Mouse (Mus musculus) 416B (cell line): Measurements from ENCODE around the gene Nhlrc2.

Experiments used
- DNase-seq: peaks from one replicate; pipeline ENCODE4 v3.0.0; 2011; ENCODE audit warnings: low read depth

Gene Nhlrc2

DNA sequence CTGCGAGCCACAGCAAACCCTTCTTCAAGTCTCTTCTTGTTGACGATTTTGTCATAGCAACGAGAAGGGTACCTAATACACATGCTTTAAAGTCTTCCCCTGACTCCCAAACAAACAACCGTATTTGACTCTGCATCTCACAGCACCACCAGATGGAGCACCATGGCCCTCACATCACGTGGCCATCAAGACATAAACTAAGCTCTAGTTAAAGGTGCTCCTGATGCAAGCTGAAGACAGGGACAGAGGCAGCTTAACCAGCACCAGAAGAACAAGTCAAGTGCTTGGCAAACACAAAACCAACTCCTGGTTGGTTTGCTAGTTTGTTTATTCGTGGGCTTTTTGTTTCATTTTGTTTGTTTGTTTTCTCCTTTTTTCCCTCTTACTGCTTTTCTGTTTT, 17.3 kb downstream of the Nhlrc2 start:
- peak; percentile 28 for DNase-seq

DNA sequence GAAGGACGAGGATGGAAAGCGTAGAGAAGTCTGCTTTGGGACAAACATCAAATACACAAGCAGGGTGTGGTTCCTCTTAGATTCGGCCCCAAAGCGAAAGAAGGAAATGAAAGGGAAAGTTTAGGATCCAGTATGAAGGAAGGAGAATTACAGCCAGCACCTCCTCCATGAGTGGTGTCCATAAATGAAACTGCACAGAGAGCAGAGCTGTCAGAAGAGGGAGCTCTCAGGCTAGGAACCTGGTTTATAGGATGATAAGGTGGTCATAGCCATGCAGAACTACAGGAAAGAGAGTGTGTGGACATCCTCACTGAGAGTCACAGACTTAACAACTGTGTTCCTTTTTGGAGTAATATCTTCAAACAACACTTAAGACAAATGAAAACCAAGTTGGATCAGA, 18.0 kb downstream of the Nhlrc2 start:
- DNase-seq: peak; percentile 64

GRCm38 (mm10) chr19:56566940-56567339, 18.9 kb downstream of the Nhlrc2 start:
- no peak for DNase-seq

DNA sequence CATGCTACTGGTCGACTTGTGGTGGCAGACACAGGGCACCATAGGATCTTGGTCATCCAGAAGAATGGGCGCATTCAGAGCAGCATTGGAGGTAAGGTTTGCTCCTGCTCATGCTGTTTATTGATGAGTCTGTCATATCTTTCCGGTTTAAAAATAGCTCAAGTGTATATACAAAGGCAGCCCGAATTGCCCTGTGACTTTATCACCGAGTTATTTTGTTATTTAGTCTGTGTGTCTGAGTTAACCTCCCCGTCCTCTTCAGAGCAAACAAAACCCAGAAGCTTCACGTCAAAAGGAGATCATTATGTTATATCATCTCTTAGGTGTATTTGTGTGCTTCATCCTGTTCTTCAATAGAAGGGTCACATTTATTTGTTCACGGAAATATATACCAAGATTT, 22.7 kb downstream of the Nhlrc2 start:
- DNase-seq: no peak

- peak; percentile 28 for DNase-seq
These were observed 23.2 kb downstream of the Nhlrc2 start for GRCm38 (mm10) chr19:56571234-56571633.

DNA sequence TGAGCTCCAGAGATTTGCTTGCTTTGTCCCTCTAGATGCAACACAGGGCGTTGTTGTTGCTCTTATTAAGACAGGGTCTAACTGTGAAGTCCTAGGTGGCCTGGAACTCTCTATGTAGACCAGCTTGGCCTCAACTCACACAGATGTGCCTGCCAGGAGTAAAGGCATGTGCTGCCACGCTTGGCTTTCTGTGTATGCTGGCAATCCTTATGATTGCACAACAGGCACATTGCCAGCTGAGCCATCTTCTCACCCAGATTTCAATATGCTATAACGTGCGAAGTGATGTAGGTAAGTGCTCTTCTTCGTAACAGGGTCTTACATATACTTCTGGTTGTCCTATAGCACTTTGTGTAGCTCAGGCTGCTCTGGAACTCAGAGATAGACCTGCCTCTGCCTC, 23.9 kb downstream of the Nhlrc2 start:
- DNase-seq: no peak

- DNase-seq: no peak
These were observed 25.1 kb downstream of the Nhlrc2 start for GRCm38 (mm10) chr19:56573184-56573583.

- DNase-seq: no peak
These were observed 29.7 kb downstream of the Nhlrc2 start for GRCm38 (mm10) chr19:56577801-56578200.

DNA sequence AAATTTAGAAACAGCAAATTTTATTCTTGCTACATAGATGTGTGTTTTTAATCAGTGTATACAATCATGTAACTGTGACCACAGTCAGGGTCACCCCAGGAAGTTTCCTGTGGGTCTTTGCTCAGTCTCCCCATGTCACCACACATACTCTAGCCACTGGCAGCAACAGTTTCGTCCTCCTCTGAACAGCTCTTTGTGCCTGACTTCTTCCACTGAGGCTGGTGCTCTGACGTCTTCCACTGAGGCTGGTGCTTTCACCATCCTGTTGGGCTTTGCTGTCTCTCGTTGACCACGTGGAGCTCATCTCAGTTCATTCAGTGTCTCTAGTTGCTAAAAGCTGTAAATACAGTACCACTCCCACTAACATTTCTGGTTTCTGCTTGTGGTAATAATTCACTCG, 33.9 kb downstream of the Nhlrc2 start:
- peak; percentile 22 for DNase-seq

DNA sequence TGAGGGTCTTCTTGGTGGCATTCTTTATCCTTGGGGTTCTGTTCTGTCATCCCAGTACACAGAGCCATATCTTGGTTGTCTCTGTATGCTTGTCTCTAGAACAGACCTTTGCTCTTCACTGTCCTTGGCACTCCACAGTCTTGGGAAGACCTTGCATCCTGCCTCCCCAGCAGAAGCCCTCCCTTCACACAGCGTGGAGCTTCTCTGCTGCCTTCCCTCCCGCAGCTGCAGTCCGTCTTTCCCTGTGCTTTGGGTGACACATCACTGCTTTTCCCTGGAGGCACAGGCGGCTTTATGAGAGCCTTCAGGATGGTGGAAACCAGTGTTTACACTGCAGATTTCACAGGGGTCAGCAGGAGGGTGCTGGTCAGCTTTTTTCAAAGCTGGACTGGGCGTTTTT, 35.7 kb downstream of the Nhlrc2 start:
- DNase-seq: no peak

DNA sequence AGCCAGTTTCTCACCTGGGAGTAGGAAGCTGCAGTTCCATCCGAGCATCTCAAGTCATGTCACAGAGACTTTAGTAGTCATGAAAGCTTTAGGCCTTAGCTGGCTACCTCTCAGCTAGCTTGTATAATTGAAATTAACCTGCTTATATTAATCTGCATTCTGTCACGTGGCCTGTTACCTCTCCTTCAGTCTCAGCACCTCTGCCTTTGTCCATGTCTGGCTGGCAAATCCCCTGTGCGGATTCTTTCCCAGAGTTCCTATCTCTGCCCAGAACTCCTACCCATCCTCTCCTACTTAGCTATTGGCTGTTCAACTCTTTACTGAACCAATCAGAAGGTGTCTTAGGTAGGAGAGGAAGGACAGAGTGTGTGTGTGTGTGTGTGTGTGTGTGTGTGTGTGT, 36.2 kb downstream of the Nhlrc2 start:
- DNase-seq: no peak

DNA sequence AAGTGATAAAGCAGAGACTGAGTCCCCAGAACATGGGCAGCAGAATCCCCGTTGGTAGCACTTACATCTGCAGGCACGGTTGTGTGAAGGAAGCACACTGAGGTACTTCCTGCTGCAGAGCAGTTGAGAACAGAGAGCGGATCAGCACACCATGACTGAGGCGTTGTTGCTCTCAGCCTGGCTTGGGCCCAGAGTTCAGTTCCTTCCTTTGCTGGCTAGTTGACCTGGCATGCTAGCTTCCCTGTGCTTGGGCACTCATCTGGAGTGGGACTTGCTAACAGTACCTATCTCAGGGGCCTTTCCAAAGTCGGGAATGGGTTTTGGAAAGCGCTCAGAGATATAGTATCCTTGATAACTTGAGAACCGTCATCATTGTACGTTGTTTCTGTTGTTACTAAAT, 38.3 kb downstream of the Nhlrc2 start:
- no peak for DNase-seq

DNA sequence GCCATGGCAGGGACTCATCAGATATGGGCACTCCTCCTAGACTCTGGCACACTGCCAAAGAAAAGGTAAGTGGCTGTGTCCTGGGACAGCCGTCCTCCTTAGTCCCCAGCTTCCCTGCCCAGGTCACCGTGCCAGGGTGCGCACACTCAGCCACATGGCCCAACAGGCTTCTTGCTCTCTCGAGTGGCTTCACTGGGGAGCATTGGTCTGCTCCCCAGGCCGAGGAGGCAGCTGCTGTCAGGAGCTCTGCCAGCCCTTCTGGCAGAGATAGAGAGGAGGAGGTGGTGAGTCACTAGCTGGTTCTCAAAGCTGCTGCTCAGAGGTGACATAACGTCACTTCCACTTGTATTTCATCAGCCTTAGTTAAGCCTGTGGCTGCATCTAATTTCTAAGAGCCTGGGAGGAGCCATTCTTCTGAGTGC, 40.2 kb downstream of the Nhlrc2 start:
- DNase-seq: peak; percentile 93

- DNase-seq: peak; percentile 41
These were observed 40.9 kb downstream of the Nhlrc2 start for GRCm38 (mm10) chr19:56589008-56589407.

DNA sequence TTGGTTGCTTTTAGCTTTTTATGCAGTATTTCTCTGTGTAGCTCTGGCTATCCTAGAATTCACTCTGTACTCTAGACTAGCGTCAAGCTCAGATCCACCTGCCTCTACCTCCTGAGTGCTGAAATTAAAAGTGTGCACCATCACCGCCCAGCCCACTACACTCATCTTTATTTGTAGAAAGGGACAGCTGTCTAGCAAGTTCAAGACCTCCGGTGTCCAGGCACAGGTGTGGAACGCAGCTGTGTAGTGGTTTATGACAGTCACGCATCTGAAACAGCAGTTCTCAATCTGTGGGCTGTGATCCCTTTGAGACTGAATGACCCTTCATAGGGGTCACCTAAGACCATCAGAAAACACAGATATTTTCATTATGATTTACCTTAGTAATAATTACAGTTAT, 41.4 kb downstream of the Nhlrc2 start:
- no peak for DNase-seq

DNA sequence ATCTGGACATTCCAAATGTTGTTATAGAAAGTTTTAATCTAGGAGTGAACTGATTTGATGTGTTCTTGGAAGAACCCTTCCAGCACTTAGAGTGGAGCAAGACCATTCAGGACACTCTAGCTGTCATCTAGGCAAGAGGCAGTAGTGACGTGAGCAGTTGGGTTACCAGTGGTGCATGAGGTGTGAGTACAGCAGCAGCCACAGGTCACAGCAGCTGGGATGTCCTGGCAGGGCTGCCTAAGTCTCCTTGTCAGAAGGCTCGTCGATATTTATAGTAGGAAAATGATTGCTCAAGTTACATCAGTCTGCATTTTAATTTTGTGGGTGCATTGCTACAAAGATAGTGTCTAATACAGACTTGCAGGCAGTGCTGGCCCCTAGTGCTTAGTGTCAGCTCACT, 42.2 kb downstream of the Nhlrc2 start:
- DNase-seq: no peak

- no peak for DNase-seq
These were observed 44.4 kb downstream of the Nhlrc2 start for GRCm38 (mm10) chr19:56592472-56592871.

- DNase-seq: no peak
These were observed 51.9 kb downstream of the Nhlrc2 start for GRCm38 (mm10) chr19:56599996-56600395.

GRCm38 (mm10) chr19:56600797-56601196, 52.7 kb downstream of the Nhlrc2 start:
- no peak for DNase-seq

- no peak for DNase-seq
These were observed 53.9 kb downstream of the Nhlrc2 start for GRCm38 (mm10) chr19:56601901-56602347.

GRCm38 (mm10) chr19:56608946-56609345, 60.9 kb downstream of the Nhlrc2 start:
- DNase-seq: no peak

DNA sequence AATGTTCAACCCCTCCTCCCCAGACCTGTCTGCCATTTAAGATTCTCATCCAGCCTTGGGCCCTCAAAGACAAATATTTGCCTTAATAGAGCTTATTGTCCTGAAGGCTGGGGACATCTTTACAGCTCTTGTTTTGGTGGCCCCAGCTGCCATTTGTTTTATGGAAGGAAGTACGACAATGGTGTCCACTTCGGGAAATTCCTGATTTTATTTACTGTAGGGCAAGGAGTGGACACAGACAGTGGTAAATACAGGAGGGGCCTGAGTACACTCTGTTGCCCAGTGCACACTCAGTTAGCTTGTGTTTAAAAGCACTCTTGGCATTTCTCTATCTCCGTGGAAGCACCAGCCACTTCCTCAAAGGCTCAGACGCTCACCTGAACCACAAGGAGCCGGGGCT, 66.1 kb downstream of the Nhlrc2 start:
- DNase-seq: no peak

DNA sequence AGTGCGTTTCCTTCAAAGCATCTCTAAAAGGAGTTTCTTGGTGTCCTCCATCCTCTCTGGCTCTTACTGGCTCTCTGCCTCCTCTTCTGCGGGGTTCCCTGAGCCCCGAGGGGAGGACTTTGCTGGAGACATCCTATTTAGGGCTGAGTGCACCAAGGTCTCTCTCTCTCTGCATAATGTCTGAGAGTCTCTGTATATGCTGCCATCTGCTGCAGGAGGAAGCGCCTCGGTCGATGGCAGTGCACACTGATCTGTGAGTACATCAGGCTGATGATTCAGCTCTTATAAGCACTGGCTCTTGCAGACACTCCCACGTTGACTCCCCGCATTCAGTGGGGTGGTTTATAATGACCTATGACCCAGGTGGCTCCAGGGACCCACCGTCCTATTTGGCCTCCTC, 70.8 kb downstream of the Nhlrc2 start:
- DNase-seq: no peak

DNA sequence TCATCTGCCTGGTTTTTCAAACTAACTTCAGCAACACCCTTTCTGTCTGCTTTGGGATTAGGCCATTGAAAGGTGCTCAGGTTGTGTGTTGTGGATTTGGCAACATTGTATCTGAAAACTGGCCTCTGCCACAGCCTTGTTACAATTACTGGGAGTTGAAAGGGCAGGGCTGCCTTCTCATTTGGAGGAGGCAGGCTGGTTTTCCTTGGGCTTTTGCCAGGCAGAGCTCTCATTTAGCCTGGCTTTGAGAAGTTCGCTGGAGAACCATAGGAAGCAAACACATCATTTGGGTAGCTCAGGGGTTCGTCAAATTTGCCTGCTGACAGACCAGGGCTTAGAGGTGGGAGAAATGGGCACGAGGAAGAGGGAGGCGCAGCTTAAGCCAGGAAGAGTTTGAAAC, 71.5 kb downstream of the Nhlrc2 start:
- no peak for DNase-seq

DNA sequence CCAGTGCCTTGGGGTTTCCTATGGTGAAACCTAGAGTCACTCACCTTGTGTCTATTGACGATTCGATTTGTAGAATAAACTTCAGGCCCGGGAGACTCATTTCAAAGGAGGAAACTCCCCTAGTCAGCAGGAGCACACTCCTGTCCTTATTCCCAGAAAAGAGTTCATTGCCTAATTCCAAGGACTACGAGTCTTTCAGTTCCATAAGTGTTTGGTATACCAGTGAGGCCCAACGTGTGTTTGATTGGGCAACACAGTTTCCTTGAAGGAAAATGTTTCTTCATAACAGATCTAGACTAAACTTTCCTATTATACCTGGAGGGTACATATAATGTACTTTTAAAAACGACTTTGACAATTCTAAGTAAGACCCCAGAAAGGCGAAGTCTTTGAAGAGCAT, 73.8 kb downstream of the Nhlrc2 start:
- DNase-seq: no peak
